Mouse (Mus musculus) cerebellum, adult 11 months (tissue): ENCODE results near the gene Dll4.
A peak's percentile ranks its signal among the peaks of the same experiment; 100 is the strongest.

Experiments
- DNase-seq: peaks from one replicate; pipeline ENCODE4 v3.0.0; 2022

Gene Dll4

DNA sequence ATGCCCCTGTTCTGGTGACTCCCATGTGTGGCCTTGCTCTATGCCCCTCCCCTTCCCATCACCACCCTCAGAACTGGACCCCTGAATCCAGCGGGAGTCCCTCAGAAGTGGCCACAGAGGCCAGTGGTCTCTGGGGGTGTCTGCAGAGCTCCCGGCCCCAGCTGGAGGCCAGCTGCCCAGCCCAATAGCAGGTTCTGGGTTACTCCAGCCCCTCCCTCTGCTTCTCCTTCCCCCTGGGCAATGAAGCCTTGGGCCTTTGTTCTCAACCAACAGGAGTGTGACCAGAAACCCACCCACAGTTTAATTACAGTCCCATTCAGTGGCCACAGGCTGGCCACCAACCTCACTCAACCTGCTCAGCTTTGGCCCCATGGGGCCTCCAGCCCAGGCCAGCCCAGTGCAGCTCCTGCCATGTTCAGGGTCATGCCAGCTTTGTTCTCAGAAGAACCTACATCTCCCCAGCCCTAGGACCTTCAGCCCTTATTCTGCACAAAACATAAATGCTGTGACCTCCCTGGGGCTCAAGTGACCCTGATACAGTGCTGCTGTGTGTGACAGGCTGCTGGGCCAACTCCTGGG, 13.1 kb upstream of the Dll4 start:
- DNase-seq: no peak

DNA sequence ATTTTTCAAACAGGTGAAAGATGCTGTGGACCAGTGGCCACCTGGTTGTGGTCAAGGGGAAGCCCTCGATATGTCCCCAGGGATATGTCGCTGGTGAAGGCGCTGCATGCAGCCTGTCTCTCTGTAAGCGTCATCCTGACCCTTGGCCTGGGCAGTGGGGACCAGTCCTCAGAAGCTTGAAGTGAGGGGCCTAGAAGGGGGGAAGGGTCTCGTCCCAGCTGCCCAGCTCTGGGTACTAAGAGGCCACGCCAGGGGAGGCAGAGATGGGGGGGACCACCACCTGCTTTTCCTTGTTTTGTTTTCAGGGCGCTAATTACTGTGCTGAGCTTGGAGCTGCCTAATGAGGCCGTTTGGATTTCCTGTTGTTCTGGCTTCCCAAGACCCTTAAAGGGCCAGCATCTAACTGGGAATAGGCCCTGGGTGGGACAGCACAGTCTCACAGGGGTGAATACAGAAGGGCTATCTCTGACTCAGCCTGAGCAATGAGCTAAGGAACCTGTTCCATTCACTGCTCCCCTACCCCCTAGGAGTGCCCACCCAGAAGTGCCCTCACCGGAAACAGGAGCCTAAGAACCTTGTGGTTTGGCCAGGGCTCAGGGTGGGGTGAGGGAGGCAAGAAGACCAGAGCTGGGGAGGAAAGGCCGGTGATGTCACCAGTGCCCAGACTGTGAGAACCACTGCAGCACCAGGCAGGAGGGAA, 11.7 kb upstream of the Dll4 start:
- no peak for DNase-seq

DNA sequence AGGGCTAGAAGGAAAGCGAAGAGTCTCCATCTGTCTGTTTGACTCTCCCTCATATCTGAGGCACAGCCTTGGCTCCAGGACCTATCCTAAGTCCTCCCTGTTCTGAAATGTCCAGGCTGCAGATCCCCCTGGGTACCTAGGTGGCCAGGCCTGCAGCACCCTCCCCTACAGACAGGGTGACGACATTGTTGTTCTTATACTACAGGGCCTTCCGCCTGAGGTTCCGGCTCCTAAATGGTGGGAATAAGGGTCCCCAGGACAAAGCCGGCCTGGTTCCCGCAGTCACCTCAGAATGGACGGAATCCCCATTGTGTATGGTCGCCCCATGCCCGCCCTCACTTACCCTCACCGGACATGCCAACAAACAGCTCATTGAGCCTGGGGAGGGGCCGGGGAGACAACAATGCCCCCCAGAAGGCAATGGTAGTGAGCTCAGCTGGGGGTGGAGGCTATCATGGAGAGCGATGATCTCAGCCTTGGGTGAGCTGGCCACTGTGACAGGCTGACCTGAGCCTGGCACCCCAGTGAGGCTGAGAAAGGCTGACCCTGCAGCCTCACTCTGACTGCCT, 10.8 kb upstream of the Dll4 start:
- DNase-seq: no peak

DNA sequence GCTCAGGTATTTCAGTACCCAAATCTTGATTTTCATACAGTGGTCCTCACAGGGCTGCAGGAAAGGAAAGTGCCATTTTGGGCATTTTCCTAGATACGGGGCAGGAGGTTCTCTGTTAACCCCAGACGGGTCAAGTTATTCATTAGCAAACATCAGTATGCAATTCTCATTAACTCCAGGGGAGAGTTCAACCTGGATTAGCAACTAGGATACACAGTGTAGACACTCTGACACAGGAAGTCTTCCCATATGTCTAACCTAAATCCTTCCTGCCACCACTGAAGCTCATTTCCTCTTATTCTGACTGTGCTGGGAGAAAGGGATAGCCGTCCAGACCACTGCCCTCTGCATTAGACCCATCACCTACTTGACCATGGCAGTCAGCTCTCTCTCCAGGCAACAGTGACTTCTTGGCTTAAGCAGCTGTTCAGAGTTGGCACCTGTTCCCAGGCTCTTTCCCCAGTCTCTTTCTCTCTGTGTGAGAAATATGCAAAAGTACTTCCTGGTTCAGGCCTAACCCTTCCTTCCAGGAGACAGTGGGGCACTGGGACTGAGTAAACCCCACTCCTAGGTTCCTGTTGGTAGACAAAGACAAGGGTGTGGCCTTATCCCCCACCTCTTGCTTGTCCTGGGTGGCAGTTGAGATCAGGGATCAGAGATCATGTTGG, 7.4 kb upstream of the Dll4 start:
- no peak for DNase-seq

DNA sequence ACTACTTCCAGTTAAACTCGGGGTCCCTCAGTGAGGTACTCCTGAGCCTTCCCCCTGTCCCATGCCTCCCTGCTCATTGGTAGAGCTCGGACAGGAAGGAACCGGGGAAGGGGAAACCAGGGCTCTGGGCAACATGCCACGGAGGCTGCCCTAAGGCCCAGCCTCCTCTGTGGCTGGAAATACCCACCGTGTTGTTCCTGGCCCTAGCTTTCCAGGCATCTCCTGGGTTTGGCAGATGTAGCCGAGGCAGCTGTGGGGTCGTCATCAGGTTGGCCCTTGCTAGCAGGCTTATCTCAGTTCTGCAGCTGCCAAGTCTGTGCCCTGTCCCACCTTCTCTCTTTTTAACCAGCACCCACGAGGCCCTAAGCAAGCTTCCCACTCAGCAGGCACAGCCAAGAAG, 5.0 kb upstream of the Dll4 start:
- no peak for DNase-seq

DNA sequence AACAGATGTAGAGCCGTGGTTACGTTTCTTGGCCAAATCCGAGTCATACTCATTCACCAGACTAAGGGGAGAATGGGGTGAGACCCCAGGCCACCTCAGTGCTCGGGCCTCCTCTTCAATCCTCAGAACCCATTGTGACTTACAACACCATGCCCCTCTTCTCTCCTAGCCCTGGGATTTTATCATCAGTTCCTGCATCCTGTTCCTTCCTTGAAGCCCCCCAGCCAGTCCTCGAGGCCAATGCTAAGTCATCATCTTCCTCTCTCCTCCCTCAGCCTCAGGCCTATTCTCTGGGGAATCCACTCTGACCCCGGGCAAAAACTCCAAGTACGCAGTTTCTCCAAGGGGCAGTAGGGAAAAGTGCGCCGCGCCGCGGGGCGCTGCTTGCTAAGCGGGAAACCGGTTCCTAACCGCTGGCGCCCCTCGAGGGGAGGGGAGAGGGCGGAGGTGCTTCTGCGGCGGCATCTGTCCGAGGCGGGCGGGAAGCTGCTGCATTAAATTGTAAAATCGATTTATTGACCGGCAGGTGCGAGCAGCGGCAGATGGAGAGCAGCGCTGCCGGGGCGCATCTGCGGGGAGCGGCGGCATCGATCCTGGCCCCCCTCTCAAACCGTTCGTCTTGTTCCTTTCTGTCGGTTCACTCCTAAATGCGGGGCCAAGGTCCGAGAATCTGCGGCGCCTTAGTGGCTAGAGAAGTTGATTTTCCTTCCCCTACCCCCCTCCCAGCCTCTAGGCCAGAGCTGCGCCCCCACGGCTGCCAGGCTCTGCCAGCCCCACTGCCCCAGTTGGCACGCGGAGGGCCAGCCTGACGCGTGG, 3.6 kb upstream of the Dll4 start:
- no peak for DNase-seq

DNA sequence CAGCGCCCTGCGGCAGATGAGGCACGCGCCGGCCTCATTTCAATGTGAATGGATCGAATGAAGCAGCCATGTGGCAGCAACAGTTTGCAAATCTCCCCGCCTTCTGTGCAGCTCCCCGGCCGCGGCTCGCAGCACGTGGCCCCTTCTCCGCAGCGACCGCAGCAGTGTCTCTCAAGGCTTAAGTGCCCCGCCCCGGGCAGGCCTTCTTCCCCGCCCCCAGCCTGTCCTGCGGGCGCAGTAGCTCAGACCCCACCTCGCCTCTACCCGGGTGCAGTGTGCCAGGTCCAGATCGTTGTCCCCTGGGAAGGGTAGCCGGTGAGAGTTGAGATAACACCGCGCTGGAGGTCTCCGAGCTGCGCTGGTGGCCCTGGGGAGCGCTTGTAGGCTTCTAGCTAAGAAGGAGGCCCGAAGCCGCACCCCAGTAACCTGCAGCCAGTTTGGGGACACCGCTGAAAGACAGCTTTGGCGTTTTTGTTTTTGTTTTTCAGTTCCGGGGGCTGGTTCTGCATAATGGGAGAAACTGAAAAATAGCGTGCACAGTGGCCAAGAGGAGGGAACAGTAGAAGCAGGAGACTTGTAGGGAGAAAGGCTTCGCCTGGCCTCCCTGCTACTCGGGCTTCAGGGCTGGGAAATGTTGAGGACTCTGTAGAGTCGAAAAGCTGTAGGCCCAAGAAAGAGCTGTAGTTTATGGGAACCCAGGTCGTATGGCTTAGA, 2.8 kb upstream of the Dll4 start:
- no peak for DNase-seq

DNA sequence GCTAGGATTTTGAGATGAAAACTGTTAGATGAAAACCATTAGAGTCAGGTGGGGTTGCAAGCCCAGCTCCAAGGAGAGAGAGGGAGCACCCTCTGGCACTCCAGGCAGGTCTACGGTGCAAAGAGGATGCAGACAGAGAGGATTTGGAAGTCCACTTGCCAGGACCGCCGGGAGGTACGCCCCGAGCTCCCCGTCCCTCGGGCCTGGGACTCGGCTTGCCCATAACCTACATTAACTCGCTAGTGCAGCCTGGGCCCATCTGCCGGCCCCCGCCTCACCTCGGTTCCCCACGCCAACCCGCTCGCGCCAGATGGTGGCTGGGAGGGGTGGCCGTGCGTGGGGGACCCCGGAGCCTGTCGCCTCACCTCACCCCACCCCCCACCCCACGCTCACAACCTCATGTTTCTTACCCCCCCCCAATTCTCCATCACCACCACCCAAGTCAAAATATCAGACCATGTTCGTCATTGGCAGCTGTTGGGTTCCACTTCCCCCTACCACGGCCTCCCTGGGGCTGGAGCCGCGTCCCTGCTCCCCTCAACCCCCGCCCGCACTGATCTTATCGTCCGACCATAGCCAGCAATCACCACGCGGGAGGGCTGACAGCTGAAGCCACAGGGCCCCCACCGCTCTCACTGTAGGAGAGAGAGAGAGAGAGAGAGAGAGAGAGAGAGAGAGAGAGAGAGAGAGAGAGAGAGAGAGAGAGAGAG, 1.6 kb upstream of the Dll4 start:
- no peak for DNase-seq

DNA sequence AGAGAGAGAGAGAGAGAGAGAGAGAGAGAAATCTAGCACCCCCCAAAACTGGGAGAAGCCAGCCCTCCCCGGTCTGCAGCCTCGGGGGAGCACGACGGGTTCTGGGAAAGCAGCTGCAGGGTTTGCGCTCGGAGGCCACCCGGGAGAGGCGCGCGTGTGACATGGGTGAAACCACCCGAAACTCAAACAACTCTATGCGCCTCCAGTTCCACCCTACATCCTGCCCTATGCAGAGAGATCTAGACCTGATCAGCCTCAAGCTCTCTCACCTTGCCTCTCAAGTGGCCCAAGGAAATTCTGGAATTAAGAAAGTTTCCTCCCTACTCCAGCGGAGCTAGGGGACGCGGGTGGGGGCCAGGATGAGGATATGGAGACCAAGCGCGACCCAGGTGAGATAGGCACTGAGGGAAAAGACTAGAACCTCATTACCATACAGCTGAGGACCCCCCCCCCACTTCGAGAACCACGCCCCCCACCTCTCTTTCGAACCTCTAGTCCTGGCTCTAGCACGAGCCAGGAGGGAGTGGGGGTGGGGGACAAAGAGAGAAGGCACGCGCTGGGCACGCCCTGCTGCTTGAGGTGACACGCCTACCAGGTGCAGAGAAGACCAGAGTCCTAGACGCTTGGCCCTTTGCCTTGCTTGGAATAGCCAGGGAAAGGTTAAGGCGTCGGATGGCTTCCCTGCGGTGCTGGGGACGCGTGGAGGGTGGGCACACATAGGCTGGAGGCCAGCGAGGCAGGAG, 837 bp upstream of the Dll4 start:
- no peak for DNase-seq

DNA sequence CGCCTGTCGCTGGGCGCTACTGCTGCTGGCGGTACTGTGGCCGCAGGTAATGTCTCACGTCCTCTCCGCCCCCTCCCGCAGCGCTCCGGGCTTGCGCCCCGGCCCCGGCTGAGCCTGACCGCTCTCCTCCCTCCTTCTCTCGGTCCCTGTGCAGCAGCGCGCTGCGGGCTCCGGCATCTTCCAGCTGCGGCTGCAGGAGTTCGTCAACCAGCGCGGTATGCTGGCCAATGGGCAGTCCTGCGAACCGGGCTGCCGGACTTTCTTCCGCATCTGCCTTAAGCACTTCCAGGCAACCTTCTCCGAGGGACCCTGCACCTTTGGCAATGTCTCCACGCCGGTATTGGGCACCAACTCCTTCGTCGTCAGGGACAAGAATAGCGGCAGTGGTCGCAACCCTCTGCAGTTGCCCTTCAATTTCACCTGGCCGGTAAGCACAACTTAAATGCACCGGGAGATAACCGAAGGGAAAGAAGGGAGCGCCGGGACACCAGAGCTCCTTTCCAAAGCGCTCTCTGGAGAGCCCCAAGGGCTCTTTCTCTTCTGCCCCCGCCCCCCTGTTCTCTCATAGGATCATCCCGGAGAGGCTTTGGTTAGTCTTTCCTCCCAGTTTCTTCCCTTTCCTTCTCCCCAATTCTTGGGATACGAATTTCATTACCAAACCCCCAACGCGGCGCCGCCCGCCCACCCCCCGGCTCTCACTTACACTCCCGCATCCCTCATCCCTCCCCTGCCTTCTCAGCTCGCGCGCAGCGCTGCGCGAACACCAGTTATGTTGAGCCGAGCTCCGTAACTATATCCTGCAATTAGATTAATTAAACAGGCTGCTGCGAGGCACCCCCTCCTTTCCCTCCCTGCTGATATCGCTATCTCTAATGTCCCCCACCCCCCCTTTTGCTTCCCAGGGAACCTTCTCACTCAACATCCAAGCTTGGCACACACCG, 847 bp downstream of the Dll4 start:
- DNase-seq: peak; percentile 27

DNA sequence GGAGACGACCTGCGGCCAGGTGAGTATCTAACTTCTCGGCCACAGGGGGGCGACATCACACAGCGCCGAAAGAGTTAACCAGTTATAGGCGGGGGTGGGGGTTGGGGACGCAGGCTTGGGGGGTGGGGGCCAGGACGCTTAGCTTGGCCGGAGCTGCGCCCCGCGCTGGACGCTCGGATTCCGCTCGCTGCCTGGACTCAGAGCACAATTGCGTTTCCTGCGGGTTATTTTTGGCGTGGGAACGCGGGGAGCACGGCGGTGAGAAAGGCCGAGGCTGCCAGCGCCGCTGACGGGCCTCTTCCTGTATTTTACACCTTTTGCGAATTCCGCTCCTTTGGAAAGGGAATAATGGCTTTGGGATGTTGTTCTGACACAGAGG, 1.5 kb downstream of the Dll4 start:
- peak; percentile 57 for DNase-seq

DNA sequence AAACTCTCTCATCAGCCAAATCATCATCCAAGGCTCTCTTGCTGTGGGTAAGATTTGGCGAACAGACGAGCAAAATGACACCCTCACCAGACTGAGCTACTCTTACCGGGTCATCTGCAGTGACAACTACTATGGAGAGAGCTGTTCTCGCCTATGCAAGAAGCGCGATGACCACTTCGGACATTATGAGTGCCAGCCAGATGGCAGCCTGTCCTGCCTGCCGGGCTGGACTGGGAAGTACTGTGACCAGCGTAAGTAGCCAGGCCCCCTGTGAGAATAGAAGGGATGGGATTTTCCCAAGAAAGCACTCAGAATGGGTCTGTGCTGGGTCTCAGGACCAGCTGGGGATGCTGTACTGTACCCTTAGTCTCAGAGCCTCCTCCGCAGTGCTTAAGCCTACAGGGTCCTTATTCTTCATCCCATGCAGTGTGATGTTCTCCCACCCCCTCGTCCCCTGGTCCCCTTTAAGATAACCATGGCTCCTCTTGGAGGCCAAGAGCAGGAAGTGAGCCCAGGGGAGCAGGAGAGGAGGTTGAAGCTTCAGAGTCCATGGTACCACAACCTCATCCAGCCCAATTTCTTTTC, 2.5 kb downstream of the Dll4 start:
- DNase-seq: no peak

DNA sequence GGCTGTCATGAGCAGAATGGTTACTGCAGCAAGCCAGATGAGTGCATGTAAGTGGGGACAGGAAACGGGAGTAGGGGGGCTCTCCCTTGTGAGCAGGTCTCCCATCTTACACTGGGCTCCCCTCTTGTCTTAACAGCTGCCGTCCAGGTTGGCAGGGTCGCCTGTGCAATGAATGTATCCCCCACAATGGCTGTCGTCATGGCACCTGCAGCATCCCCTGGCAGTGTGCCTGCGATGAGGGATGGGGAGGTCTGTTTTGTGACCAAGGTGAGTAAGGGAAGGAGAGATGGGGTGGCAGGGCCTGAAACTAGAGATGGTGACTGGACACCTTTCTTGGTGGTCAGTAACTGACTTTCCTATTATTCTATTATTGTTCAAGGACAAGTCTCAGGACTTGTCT, 3.0 kb downstream of the Dll4 start:
- no peak for DNase-seq

DNA sequence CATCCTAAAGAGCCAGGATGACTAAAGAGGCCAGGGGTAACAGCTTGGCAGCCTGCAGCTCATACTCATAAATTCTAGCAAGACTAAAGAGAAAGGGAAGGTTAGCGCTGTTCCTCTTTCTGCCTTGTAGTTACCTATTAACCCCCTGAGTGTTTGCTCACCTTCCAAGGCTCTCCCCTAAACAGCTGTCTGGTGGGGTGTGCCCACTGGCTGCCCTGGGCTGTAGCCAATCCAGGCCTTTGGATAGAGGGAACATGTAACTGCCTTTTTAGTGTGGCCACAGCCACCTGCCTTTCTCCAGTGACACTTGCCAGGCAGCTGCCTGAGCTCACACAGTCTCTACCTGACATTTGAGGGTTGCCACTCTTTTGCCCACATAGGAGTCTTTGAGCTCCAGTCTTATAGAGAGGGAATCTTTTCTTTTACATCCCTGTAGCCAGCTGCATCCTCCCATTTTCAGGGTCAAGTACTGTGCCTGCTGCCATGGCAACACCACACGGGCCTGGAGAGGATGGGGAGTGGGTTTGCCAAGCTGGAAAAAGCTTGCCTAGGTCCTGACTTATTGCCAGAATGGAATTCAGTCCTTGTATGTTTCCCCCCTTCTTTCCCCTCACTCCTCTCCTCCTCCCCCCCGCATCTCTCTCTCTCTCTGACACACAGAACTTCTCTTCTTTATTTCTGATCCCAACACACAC, 3.7 kb downstream of the Dll4 start:
- no peak for DNase-seq

DNA sequence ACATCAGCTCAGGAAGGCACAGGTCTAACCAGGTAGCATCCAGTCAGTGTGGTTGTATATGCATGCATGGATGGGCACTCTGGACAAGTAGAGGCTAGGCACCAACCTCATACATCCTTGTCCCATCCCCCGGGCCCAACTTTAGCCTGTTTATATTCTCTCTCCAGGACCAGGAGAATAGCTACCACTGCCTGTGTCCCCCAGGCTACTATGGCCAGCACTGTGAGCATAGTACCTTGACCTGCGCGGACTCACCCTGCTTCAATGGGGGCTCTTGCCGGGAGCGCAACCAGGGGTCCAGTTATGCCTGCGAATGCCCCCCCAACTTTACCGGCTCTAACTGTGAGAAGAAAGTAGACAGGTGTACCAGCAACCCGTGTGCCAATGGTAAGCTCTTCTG, 5.2 kb downstream of the Dll4 start:
- no peak for DNase-seq

DNA sequence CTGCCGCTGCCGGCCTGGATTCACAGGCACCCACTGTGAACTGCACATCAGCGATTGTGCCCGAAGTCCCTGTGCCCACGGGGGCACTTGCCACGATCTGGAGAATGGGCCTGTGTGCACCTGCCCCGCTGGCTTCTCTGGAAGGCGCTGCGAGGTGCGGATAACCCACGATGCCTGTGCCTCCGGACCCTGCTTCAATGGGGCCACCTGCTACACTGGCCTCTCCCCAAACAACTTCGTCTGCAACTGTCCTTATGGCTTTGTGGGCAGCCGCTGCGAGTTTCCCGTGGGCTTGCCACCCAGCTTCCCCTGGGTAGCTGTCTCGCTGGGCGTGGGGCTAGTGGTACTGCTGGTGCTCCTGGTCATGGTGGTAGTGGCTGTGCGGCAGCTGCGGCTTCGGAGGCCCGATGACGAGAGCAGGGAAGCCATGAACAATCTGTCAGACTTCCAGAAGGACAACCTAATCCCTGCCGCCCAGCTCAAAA, 6.6 kb downstream of the Dll4 start:
- DNase-seq: no peak

DNA sequence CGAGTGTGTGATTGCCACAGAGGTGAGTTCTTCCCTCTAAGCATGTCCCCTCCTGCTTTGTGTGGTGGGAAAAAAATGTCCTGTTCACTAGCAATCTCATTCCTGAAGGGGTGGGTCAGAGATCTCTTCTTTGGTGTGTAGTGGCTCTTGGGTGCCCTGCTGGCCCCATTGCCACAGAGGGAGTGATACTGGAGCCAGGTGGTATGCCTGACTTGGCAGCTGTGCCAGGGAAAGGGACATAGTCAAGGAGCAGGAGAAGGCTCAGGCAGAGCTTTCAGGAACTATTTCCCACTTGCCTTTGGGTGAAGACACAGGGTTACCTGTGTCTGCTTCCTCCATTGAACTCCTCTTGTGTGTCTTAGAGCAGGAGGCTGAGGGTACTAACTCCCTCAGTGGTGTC, 8.6 kb downstream of the Dll4 start:
- DNase-seq: no peak

DNA sequence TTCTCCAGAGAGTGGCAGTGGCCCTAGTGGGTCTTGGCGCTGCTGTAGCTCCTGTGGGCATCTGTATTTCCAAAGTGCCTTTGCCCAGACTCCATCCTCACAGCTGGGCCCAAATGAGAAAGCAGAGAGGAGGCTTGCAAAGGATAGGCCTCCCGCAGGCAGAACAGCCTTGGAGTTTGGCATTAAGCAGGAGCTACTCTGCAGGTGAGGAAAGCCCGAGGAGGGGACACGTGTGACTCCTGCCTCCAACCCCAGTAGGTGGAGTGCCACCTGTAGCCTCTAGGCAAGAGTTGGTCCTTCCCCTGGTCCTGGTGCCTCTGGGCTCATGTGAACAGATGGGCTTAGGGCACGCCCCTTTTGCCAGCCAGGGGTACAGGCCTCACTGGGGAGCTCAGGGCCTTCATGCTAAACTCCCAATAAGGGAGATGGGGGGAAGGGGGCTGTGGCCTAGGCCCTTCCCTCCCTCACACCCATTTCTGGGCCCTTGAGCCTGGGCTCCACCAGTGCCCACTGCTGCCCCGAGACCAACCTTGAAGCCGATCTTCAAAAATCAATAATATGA, 9.5 kb downstream of the Dll4 start:
- no peak for DNase-seq

DNA sequence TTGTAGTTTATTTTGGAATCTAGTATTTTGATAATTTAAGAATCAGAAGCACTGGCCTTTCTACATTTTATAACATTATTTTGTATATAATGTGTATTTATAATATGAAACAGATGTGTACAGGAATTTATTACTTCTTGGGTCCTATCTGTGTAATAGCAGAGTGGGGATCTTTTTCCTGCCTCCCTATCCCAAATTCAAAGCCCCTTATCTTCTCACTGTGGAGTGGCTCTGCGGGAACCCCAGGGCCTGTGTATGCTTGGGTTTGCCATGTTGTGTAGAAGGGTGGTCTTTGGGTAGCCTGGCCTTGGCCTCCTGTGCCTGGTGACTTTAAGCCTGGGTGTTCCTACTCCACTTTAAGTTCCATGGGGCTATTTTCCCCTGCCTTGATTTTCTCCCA, 10.0 kb downstream of the Dll4 start:
- no peak for DNase-seq
